Mouse (Mus musculus) testis, adult 10 weeks (tissue): Measurements from ENCODE around the gene Bex6. TPM values are rescaled to one million over a fixed set of nuclear protein-coding genes. Genes with fewer than 3 reads are reported as not detected.

ENCODE experiments used
- polyA plus RNA-seq: library from polyadenylated mRNA; stranded (reverse); fragments of 350-450 nt; fragmentation: Illumina TruSeq; extraction: RNeasy Lipid Tissue Mini Kit (QIAGEN cat#74804); gene quantifications from one replicate; pipeline ENCODE4 v1.2.3, GENCODE M21; 2014; ENCODE audit warnings: low read depth, low replicate concordance

Gene Bex6
- 4.3 TPM for polyA plus RNA-seq

GRCm38 (mm10) chr16:32179333-32179901 is at the start of gene Bex6:
Bex6 (plus strand) TSS chr16:32179823.

GRCm38 (mm10) chr16:32165281-32165821 is 14.3 kb upstream of the Bex6 start, which contains the start of gene Nrros:
Nrros (minus strand) TSS chr16:32165594.

Other genes with a start within 250 kb of the Bex6 start
- gene Pigz, start 246.0 kb upstream of the Bex6 start, polyA plus RNA-seq = not detected
- gene 0610012G03Rik, start 231.3 kb upstream of the Bex6 start, polyA plus RNA-seq = 3.7 TPM
- 96.9 TPM for gene Ncbp2, start 231.3 kb upstream of the Bex6 start, polyA plus RNA-seq
- 21.2 TPM for gene Senp5, start 176.5 kb upstream of the Bex6 start, polyA plus RNA-seq
- 28.9 TPM for gene Pak2, start 100.5 kb upstream of the Bex6 start, polyA plus RNA-seq
- 18.1 TPM for gene Pigx, start 80.1 kb upstream of the Bex6 start, polyA plus RNA-seq
- gene Cep19, start 80.0 kb upstream of the Bex6 start, polyA plus RNA-seq = 66.8 TPM
- 0.71 TPM for gene Nrros, start 14.2 kb upstream of the Bex6 start, polyA plus RNA-seq
- gene Fbxo45, start 67.3 kb downstream of the Bex6 start, polyA plus RNA-seq = 10.3 TPM
- gene Wdr53, start 67.4 kb downstream of the Bex6 start, polyA plus RNA-seq = 32.9 TPM
- 0.14 TPM for gene Smco1, start 91.6 kb downstream of the Bex6 start, polyA plus RNA-seq
- gene Rnf168, start 97.6 kb downstream of the Bex6 start, polyA plus RNA-seq = 44.4 TPM
- gene Ubxn7, start 152.4 kb downstream of the Bex6 start, polyA plus RNA-seq = 41.1 TPM
- 0.28 TPM for gene Tm4sf19, start 220.7 kb downstream of the Bex6 start, polyA plus RNA-seq
- 396 TPM for gene Tctex1d2, start 239.9 kb downstream of the Bex6 start, polyA plus RNA-seq